Mouse (Mus musculus) bone marrow macrophage, adult 2 months (primary cell): ENCODE measurements at regions not wholly inside any gene's neighbourhood (a gene's known extent, or its start where the extent isn't known, plus 50 kb on each side); places are given as distances from the start of the nearest gene placed in this dataset.
"Not testable (repeated sequence)": the region's sequence is repeated elsewhere in the genome, so short reads cannot be mapped to it uniquely, and the experiment has no call there.

Source experiments
- CTCF ChIP-seq: IDR thresholded peaks from 2 replicates; pipeline ENCODE4 v1.5.1; 2012; ENCODE audit warnings: low read depth, mild to moderate bottlenecking, low read length, moderate library complexity
- POLR2A ChIP-seq: IDR thresholded peaks from 2 replicates; pipeline ENCODE4 v1.6.1; 2012; ENCODE audit warnings: mild to moderate bottlenecking, low read depth, low read length, borderline replicate concordance

GRCm38 (mm10) chr17:6492950-6493349 lies 63.0 kb downstream of the Dynlt1b start:
- not testable (repeated sequence) for TF ChIP-seq POLR2A, CTCF
